Mouse (Mus musculus) fibroblast of lung, adult 2 months (primary cell): ENCODE measurements at regions not wholly inside any gene's neighbourhood (a gene's known extent, or its start where the extent isn't known, plus 50 kb on each side); places are given as distances from the start of the nearest gene placed in this dataset.
A peak's percentile ranks its signal among the peaks of the same experiment; 100 is the strongest.

Experiments used
- DNase-seq: peaks from one replicate; pipeline ENCODE4 v3.0.0-alpha.2; 2011; ENCODE audit warnings: low read depth

DNA sequence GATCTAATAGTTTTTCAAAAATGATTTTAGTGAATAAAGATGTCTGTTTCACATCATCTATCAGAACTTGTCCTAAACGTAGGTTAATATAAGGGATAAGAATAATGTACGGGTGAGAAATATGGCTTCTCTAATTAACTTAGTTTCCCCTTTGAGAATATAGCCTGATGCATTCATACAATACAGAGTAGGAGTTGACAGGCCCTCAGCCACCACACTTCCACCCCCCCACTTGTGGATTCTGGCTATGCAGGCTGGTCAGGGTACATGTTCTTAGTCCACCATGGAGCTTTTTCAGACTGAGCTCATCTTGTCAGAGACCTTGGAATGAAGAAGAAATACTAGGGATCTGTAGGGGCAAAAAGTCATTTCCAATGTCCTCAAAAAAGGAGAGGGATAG is 80.1 kb downstream of the Anxa1 start:
- DNase-seq = no peak

DNA sequence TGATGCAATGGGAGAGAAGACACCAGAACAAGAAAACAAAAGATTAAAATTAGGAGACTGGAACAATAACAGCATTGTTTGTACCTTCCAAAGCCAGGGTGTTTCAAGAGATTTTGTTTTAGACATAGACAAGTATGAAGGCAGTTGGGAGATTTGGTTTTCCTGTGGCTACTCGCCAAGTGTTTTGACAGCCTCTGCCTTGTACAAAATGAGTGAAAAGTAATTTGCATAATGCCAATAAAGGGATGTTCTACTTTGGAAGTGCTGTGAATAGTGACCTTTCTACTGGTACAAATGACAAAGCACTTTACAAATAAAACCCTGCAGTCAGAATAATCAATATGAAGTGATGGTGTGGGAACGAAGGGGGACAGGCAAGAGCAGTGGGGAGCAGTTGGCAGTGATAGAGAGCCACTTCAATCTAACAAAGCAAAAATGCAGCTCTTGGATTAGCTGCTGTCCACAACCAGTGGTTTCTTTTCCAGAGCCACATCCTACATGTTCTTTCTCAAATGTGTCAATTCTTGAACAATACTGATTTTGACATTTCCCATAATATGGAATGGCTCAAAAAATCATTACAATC is 90.6 kb downstream of the Anxa1 start:
- no peak for DNase-seq

DNA sequence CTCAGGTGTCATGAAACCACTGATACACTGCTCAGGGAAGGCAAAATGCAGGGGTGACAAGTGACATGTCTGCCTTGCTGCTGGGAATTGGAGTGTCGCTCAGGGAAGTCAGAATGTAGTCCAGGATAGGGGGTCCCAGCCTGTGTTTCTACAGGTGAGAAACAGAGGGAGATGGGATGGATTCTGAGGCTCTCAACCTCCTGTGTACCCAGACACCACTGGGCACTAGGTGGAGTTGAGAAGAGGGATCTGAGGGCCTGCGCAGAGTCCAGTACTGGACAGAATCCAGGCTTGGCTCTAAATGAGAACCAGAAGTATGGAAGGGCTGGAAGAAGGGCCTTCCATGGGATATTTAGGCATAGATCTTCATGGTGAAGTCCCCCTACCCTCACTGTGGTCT is 92.3 kb downstream of the Anxa1 start:
- no peak for DNase-seq

DNA sequence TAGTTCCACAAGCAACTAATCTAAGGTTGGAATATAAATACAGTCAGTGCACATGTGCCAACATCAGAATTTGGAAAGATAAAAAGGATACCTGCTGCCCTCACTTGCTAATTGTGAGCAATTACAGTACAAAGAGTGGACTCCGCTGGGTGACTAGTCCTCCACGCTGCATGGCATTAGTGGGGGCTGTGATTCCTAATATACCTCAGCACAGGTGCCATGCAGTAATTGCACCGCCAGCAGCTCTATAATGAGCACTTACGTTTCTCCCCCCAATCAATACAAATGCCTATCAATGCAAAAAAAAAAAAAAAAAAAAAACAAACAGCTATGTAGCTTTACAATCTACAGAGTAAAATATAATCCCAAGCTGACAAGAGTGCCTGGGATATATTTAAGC is 105.6 kb downstream of the Anxa1 start:
- no peak for DNase-seq

DNA sequence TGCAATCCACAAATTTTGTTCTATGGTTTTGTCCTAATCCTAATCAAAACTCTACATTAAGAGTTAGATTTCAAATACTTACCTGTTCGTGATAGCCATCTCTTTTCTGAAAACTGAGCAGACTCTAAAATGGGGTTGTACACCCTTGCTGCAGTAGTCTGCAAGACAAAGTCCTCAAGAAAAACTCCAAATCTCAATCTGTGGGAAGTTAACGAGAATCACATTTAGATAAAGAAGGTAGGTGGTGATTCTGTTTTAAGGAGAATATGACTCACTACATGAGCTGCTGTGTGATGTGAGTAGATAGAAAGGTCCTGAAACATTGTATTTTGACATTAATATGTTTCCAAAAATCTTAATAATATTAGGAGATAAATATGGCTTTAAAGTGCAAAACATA is 107.6 kb downstream of the Anxa1 start:
- DNase-seq = no peak

DNA sequence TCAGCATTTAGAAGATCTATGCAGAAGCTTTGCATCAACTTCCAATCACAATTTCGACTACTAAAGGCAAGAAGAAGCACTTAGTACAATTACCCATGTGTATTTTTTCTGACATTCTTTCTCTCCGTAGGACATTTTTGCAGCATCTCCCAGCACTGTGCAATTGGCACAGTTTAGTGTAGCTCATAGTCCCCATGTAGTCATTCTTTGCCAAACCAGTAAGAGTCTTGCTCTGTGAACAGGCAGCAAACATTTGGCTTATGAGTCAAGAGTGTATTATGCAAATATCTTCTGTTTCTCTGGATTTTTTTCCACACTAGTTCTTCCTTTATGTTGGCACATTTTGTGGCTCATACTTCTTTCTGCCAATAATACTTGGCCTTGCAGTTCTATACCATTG is 129.2 kb downstream of the Anxa1 start:
- DNase-seq = peak; percentile 13

DNA sequence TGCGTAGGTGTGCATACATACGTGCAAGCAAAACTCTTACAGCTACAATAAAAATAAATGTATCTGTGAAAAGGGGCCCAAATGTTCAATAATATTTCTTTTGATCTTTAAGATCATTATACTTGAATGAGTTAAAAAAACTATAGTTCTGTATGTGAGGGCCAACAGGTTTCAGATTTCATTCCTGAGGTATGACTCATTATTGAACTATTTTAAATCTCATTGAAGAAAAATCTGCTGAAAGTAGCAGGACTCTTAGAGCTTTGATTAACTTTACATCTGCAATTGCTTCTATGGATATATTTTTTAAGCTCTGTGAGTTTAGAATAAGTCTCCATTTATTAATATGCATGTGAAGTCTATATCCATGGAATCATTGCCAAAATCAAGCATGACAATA is 138.6 kb downstream of the Anxa1 start:
- no peak for DNase-seq

DNA sequence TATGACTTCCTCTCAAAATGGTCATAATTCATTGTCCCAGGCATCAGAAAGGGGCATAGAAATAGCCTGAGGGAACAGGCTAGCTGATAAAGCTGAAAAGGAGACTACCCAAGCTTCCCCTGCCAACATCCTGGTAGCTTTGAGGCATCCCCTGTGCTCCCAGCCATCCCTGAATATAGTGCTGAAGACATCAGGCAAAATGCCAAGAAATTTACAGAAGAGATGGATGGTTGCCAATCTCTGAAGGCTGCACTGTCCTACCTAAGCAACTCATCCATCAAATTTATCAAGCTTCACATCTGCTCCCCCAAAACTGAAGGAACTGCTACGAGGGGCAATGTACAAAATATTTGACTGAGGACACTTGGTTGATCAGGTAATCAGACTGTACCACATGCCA is 146.9 kb downstream of the Anxa1 start:
- no peak for DNase-seq

DNA sequence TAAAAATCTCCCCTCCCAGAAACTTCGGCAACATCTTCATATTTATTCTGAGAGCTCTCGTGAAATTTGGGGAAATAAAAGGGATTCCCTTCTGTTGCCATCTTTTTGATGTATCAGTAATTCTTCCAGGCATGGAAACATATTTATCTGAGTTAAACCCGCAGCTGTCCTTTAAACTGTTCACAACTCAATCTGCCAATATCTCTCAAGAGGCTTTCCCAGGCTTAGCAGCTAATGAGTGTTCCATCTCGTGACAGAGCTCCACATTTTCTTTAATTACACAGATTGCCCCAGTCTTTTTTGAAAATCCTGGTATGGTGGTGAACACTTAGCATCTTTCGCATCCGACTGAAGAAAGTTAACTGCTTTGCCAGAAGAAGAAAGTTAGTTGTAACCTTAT is 149.5 kb downstream of the Anxa1 start:
- DNase-seq = no peak

DNA sequence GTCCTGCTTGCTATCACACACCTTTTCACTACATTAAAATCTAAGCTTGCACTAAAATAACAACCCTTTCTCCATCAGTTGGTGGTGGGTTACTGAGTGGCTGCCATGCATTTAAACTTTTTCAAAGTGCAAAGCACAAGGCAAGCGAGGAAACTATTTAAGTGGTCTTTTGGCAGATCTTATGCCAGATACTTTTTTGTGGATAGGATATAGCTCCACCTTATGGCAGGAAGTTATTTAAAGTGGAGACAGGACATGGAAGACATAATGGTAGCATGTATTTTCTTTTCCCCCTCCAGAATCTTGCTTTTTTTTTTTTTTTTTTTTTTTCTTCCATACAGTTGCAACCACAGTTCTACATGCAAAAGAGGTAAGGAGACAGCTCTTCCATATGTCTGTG is 150.3 kb downstream of the Anxa1 start:
- no peak for DNase-seq

DNA sequence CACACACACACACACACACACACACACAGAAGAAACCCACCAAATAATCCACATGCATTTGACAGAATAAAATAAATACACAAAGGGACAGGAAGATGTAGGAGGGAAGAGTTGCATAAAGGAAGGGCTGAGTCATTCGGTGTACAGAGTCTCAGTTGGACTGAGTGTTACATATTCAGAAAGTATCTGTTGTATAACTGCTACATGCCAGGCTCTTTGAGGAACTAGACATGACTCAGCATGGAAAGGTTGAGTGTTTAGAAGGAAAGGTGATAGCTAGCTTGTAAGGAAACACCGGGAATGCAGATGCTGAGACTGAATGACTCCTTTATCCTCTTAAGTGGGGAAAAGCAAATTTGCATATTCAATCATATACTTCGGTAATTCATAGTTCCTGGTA is 151.3 kb downstream of the Anxa1 start:
- peak; percentile 18 for DNase-seq

DNA sequence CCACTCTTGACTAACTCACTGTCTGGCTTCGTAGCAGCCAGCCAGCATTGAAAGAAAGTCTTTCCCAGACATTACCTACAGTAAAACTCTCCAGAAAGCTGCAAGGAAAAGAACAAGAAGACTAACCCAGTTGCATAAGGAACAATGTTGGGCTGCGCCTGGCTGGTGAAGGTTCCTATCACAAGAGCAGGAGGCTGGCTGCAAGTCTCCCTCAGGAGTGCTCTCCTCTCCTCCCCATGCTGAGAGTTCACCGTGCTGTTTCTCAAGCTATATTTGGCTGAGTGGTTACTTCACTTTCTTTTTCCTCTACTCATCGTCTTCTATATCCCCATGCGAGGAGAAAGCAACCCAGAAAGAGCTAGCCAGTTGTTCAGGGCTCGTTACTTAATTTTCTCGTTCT is 164.0 kb downstream of the Anxa1 start:
- DNase-seq = no peak

DNA sequence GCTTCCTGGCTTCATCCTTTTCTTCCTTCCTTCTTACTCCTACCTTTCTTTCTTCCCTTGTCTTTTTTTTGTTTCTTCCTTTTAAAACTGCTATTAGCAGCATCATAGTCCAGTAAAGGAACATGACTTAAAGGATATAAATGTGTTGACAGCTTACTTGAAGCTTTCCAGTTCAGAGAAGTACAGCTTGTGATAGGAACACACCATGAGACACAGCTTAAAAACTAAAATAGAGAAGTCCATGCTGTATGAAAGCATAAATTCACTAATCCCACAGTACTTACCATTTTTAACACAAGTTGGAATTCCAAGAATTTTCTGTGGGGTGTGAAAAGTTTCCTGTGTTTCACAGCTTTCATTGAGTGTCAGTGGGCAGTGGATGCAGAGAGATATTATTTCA is 173.4 kb downstream of the Anxa1 start:
- no peak for DNase-seq

DNA sequence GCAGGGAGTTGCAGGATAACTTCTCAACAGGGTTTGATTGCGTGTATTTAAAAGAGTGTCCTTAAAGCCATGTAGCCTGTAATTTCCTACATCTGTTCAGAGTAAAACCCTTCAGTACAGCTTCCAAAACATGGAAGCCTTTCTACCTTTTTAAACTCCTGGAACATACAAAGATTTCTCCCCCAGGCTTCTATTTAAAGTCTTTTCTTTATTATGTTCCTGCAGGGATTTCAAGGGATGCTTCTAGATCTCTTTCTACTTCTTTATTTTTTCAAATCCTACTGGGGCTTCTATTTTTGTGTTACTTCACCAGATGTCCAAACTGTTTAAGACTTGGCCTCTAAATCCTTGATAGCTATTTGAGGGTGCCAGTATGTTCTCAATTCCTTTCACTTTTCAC is 196.2 kb downstream of the Anxa1 start:
- DNase-seq = no peak

DNA sequence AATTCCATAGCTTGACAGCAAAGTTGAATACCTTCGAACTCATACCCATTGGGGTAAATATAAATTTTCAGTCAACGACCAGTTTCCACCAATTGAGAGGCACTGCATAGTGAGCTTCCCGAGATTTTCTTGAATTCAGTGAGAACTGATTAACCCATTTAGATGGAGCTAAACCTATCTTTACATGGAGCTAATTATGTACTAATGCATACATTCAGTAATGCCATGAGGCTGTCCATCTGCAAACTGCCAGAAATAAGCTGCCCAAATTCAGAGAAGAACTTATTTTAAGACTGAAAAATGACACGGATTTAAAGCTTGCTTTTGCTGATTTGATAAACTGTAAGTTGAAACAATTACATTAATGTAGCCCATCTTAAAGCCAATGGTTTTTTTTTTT is 208.9 kb downstream of the Anxa1 start:
- DNase-seq = no peak

DNA sequence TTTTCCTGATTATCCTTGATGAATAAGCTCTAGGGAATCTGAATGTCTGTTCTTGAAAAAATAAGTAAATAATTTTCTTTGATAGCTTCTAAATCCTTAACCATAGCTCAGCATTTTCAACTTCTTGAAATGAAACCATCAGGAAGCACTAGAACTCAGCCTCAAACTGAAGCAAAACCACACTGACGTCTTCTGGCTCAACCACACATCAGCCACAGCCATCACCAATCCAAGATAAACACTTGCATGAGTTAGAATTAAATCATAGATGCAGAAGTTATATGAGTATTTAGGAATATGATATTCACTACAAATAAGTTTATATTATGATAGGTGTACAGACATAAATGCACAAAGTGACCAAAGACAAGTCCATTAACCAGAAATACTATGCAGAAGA is 229.2 kb downstream of the Anxa1 start:
- no peak for DNase-seq

DNA sequence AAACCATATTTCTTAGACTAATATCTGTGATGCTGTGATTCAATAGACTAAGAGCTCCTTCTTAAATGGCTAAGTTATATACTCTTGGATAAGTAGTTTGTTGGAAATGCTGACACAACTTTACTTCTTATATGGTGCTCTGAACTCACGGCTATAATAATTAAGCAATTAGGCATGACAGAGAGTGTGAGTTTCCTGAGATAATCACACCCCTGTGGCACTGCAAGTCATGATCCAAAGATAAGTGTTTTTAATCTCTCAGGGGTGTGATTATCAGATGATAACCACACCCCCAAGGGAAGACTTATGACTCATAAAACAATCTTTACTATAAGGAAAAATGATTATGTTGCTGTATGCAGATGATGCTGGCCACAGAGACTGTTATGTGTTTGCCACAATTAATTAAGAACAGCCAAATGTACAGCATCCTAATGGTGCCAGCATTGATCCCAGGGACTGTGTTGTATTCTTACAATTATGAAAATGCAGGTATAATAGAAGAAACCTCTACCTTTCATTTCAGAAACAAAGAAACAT is 234.3 kb downstream of the Anxa1 start:
- no peak for DNase-seq

DNA sequence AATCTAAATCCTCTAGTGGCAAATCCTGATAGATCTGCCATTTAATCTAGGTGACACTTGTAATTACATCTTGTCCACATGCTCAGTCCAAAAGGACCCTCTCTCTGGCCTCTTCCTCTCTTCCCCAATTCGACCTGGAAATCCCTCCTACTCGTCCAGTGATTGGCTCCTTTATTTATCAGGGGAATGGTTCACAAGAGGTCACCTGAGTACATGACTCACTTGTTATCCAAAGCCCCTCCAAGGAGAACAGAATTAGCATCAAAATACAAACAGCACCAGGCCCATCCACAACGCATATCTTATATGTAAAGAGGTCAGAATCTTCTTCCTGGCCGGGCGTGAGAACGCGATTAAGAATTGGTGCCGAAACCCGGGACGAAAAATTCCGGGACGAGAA is 251.2 kb downstream of the Anxa1 start:
- DNase-seq = no peak

DNA sequence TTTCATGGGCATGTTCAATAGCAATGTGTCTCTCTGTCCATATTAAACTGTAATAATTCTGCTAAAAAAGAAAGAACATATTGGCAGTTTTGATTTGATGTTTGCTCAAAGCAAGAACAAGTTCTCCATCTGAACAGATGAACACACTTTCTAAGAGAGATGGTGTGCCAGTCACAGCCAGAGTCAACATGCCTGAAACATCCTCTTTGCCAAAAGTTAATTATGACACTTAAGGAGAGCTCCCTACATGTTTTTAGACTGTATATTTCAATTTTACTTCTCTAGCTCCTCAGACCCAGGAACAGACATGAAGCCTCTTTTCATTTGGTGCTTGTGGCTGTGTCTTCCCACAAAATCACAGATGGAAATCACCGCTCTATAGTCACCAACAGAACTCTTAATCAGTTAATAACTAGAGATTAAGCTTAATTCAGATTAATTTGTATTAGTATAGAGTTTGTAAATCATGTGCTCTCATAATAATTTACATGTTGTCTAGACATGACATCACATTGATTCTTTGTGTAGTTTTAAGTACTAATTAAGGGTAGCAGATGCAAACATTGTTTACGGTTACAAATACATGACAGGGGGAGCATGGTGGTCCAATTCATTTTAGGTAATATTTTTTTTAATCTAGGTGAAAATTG is 267.1 kb downstream of the Anxa1 start:
- no peak for DNase-seq

DNA sequence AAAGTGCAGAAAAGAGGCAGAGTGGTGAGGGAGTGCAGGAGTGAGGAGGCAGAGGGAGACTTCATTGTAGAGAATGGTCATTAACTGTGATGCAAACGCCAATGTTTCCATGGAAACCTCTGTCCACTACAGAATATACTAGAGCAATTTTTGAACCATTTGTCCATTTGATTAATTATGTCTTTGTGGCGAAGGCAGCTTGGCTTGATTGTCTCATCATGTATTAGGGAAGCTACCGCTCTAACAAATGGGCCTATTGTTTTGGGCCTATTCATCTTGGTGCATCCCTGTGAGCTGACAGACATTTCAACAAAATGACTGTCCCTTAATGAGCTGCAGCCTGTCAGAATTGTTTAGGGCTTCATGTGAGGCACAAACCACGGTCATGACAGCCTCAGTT is 268.3 kb downstream of the Anxa1 start:
- no peak for DNase-seq

DNA sequence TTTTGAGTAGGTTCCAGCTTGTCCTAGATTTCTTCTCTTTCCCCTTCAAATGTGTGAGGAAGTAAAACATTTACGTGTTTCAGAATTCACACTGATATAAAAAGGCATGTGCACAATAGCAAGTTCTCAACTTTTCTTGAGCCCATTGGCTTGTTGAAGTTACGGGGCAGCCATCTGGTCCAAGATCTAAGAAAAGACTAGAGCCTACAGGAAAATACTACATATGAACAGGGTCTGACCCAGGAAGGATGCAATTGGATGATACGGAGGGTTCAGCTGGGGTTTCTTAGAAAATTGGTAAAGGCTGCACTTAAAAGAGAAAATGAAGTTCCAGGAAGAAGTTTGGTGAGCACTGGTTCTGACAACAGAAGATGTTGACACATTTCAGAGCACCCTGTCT is 276.5 kb downstream of the Anxa1 start:
- no peak for DNase-seq
